Mouse (Mus musculus): ENCODE measurements around the gene Cd68.

The Cd68 gene

DNA sequence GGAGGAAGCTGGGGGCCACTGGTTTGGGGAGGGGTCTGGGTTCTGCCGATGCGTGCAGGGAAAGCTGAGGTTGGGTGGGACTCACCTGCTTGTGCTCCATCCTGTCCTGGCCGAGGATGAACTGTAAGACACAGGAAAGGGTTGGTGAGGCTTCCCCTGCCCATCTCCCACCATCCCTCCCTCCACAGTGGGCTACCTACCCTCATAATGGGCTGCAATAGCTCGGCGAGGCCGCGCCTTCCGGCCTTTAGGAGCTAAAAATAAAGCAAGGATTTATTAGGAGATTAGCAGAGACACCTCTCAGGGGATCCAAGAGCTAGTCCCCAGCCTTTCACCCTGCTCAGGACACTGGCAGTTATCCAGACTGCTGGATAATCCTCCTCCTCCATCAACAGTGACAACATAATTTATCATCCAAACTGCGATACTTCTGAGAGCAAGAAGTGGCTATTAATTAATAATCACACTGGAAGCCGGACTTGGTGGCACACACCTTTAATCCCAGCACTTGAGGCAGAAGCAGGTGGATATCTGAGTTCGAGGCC lies 27.5 kb upstream of the Cd68 start:
- DNase-seq: no peak

DNA sequence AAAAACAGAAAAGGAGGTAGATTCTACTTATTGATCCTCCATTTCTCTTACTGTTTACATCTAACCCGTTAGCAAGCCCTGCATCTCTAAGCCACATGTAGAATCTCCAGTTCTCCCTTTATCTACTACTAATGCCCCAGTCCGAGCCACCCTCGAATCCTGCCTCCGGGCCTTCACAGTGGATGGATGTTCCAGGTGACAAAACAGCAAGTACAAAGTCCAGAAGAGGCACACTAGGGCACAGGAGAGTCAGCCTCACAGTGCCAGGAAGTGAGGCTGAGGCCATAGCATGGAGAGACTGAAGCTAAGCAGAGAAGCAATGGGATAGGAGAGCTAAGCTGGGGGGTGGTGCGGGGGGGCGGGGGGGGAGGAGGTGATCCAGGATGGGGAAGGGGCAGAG lies 26.9 kb upstream of the Cd68 start:
- no peak for DNase-seq

DNA sequence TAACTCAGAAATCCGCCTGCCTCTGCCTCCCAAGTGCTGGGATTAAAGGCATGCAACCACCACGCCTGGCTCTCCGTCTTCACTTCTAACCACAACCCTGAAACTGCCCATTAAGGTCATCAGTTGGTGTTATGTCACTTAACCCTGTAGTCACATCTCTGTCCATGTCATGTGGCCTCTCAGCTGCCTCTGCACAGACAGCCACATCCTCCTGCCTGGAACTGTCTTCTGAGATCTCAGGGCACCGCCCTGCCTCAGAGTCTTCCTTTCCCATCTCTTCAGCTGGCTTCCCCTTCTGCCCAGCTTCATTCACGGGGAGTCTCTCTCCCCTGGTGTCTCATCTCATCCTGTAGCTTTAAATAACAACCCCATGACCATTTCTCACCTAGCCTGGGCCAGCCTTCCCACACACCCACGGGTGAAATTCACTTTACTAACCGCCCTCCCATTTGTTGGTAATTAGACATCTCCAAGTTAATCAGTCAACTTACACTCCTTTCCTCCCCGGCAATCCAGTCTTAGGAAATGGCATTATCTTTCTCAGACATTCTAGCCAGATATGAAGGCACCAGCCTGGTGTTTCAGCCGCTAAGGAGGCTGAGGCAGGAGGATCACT lies 26.4 kb upstream of the Cd68 start:
- DNase-seq: no peak

DNA sequence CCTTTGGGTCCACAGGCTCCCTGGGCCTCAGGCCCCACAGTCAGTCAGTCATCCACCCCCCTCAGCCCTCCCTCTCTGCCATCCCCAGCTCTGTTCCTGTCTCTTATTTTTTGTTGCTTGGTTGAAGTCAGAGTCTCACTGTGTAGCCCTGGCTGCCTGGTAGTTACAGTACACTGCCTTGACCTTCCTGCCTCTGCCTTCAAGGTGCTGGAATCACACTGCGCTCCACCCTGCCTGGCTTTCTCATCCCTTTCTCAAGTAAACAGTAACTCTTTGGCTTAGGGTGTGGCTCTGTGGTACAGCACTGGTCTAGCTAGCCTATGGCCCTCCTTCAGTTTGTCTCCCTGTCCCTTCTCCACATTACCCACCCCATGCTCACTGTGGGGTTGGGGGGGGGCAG lies 23.9 kb upstream of the Cd68 start:
- no peak for DNase-seq

DNA sequence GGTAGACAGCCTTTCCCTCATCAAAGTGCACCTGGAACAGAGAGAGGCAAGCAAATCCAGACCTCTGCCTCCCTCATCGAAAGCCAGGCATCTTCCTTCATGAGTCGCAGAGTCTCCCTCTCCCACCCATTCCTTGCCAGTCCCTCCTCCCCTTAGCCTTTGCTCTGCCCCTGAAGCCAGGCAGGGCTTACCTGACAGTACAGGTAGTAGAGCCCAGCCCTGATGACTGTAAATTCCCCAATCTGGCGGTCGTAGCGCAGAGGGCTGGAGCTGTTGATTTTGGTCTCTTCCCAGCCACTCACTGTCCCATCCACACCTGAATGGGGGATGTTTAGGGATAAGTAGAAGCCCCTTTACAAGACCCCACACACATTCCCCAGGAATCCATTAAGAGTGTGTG lies 21.1 kb upstream of the Cd68 start:
- no peak for DNase-seq

DNA sequence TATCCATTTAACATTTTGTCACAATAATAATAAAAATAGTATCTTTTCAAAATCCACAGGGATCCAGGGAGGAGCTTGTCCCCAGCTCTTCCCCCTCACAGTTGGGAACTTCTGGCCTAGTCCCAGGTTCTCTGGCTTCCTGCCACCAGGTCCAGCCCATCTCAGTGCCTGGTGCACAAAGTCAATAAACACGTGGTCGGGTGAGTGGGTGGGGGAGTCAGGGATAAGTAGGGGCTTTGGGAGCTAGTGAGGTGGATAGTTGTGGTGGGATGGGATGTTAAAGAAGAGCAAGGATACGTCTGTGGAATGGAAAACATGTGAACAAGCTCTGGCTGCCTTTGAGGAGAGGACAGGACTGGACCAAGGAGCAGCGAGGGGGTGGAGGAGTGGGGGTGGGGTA lies 20.4 kb upstream of the Cd68 start:
- peak; percentile 77 to 84 for DNase-seq

DNA sequence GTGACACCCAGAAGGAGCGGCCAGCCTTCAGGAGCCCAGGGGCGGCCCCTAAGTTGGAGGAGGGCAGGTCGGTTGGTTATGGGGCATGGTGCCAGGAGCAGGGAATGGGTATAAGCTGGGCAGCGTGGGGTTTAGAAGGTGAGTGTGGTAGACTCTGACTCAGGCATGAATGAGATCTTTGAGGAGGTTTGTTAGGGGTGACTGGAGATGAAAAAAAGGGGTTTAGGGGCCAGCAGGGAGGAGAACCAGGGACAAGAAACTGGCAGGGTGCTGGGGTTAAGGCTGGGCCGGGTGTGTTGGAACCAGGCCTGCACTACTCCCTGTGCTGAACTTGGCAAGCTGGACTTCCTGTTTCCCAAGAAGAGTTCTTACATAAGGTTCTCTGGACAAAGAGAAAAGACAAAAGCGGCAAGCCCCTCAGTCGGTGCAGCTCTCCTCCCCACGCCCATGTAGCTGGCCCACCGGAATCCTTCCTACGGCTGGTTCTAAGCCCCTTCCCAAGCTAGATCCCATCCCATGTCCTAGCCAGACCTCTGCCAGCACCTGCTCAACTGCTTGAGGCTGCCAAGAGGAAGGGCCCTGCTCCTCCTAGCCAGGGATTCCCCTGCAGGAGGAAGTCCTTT lies 19.7 kb upstream of the Cd68 start, which contains the start of gene Tnfsf13:
Gene Tnfsf13, minus strand, starts transcription at position 259 of the 623 bp plus-strand sequence.
- DNase-seq: peak; percentile 79 to 84

DNA sequence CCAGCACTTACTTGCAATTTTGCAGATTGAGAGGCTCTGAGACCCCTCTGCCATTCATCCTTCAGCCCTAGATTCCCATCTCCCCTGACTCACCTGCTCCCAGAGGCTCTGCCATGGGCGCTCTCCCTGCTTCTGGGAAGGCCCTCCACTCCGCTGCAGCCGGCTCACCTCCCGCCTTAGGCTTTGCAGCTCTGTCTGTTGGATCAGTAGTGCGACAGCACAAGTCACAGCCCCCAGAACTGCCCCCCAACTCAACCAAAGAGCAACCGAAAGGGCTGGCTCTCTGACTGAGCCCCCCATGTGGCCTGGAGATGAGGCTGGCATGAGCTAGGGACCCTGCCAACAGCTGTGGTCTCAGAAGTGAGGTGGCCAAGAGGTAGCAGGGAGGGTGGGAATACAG lies 19.0 kb upstream of the Cd68 start:
- DNase-seq: no peak

DNA sequence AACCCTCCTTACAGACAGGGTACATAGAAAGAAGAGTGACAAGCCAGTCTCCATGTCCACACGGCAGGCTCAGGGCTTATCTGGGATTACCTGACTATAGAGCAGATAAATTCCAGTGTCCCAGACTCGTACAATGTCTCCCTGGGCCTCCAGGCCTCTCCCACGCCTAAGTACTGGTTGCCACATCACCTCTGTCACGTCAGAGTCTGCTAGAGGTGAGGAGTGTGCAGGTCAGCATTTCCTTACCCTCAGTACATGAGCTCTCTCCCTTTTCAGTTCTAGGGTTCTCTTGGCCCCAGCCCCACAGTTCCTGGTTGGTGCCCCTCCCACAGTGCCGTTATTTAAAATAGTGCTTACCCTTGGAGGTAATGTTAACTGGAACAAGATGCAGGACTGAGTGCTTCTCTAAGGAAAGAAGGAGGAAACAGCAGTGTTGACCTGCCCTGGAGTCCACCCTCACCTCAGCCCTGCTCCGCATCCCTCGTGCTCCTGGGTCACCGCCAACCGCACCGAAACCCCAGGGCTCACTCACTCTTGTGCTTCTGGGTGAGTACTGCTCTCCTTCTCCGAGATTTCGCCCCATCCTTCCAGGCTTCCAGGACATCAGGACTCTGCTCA lies 18.3 kb upstream of the Cd68 start:
- DNase-seq: peak in 1 of 2 experiments; percentile 40

DNA sequence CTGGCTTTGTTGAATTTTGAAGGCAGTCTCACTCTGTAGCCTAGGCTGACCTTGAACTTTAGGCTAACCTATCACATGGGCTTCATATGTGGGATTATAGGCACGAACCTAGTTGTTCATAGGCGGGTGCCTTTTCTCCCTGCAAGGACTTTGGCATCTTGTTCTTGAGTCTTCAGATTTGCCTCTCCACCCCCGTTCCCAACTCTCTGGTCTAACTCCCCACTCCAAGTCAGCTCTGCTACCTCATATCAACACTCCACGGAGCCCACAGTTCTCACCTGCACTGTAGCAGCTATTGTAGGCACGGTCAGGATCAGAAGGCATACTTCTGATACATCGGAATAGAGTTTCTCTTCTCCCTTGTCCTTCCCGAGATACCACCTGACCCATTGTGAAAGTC lies 17.6 kb upstream of the Cd68 start:
- DNase-seq: no peak

DNA sequence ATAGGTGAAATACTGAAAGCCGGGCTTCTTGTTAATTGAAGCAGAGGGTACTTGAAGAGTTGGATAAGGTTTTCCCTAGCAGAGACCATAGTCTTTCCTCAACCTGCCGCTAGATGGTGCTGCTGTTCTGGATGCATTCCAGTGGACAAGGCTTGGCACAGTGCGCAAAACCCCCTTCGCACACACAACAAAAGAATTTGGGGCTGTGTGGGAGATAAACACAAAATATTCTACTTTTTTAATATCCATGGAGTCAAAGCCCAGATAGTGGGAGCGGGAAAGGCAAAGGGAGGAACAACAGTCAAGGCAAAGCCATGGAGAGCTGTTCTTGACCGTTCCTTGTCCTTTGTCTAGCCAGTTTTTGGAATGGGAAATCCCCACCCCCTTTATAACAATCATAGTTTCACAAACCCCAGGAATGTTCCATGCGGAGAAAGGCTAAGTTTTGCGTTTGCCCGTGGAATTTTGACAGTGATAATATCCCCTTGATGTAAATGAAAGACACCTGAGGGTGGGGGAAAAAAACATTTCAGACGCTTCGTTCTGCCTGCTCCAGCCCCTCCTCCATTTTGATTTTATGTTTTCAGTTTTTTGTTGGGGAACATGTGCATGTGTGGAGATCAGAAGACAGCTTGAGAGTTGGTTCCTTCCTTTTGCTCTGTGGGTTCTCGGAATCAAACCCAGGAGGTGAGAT lies 17.0 kb upstream of the Cd68 start:
- DNase-seq: peak; percentile 90 to 94

DNA sequence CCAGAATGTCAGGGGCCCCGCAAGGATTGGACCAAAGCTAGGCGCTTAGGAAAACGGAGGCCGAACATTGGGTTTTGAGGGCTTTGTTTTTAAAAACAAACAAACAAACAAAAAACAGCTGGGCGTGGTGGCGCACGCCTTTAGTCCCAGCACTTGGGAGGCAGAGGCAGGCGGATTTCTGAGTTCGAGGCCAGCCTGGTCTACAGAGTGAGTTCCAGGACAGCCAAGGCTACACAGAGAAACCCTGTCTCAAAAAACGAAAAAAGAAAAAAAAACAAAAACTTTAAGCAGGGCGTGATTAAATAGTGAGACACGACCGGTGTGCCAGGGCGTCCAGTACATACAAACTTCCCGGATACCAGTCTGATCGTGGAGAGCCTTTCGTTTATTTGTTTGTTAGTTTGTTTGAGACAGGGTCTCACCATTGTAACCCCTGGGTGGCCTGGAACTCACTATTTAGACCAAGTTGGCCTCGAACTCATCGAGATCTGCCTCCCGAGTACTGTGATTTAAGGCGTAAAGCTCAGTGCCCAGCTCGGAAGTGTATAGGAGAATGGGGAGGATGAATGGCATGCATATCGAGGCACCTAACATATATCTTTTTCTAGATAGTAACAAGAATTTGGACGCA lies 16.4 kb upstream of the Cd68 start:
- DNase-seq: peak in 1 of 2 experiments; percentile 24

DNA sequence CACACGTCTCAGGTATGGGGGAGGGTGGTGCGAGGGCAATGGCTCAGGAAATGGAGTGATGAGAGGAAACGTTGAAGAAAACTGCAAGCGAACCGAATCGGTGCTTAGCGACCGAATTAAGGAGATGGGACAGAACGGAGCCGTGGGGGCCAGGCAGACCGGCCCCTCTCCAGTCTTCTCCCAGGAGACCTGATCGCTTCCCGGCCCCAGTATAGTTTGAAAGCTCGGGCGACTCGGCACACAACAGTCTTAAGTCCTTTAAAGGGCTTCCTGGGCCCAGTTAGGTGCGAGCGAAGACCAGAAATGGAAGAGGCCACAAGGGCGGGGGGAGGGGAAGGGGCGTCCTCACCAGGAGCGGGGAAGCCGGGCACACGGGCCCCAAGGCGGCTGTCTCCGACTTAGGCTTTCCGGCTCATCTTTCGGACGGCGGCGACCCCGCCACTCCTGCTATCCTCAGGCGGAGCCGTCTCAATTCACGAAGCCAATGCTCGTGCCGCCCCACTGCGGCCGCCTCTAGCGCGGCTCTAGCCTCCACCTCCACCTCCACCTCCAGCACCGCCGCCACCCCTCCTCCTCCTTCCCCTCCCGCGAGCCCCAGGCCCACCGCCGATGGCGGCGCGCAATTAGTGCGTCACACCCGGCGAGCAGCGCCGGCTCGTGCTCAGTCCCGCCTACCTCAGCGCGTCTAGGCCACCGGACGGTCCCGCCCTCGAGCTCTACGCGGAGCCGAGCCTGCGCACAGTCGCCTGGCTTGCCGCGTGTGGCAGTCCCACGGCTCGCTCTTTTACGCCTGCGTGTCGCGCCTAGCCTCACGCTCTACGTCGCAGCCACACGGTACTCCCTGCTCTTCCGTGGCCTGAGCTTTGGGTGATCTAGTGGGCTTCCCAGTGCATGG lies 15.6 kb upstream of the Cd68 start, which contains the start of gene Senp3:
Gene Senp3, minus strand, starts transcription at position 771 of the 895 bp plus-strand sequence.
- peak; percentile 95 to 98 for DNase-seq

DNA sequence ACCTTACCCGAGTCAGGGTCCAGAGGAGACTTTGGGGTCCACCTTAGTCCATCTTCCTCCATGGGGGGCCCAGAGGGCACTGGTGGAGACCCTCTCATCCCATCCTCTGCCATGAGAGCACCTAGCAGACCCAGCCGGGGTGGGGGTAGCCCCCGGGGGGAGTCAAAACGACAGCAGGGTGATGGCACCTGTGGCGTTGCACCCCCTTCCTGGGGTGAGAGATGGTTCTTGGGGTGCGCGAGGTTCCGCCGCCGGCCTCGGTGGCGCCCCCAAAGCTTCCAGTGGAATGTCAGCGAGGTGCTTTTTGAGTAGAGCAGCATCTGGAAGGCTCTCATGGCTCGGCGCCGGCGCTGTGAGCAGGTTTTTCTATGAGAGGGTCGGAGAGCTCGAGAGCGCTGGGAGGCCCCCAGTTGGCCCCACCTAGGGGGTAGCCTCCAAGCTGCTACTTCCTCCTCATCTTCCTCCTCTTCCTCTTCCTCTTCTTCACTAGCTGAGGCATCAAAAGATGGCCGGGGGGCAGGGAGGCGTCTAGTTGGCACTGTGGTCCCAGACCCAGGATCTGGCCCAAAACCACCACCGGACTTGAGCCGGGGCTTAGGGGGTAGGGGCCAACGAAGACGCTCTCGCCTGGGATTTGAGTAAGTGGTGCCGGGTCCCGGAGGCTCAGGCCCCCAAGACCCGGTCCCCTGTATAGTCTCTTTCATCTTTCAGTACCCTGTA lies 14.3 kb upstream of the Cd68 start:
- peak in 1 of 2 experiments; percentile 15 for DNase-seq

DNA sequence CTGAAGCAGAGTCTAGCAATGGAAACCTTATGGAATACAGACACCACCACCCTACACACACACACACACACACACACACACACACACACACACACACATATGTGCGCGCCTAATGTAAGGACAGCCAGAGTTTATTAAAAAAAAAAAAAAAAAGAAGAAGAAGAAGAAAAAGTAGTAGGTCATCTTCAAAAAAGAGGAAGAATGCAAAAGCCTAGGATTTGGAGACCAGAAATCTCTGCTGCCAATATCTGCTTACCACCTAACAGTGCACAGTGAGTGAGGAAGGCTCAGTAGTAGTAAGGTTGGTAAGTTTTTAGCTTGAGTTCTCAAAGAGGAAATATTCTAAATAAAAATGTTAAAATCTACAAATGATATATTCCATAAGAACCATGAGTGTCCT lies 13.2 kb upstream of the Cd68 start:
- no peak for DNase-seq

DNA sequence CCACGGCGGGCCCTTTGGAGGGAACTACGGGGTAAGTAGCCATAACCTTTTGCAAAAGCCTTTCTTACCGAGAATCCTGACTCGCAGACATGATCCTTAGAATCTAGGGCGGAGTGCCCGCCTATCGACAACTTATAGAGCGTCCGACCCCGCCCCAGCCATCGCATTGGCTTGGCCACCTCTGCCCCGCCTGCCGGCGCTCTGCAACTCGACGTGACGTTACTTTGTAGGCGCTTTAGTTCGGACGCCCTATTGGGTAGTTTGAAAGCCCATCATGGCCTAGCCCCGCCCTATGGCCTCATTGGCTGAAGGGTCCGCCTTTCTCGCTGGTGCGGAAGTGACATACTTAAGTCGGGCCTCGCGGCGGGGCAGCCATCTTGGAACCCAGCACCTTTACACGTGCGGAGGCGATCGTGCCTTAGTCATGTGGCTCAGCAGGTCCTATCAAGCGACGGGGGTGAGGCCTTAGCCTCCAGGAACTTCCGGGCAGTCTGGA lies 6.3 kb upstream of the Cd68 start, which contains the start of gene Eif4a1:
Gene Eif4a1, minus strand, starts transcription at position 213 of the 496 bp plus-strand sequence.
- DNase-seq: peak; percentile 100

DNA sequence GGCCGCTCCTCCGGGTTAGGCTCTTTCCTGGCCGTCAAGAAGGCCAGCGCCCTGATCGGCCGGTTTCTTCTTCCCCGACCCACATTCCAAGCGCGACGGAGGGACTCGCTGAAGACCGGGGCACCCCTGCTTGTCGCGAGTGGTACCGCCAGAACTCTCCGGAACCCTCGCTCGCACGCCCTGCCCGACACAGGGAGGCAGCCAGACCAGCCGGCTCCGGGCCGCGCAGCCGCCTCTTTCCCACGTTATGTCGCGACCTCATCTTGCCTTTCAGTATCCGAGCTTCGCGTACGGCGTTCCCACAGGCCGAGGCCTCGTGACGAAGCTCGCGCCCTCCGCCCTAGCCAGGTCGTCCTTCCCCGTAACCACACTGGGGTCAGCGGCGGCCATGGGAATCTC lies 5.8 kb upstream of the Cd68 start:
- DNase-seq: no peak

DNA sequence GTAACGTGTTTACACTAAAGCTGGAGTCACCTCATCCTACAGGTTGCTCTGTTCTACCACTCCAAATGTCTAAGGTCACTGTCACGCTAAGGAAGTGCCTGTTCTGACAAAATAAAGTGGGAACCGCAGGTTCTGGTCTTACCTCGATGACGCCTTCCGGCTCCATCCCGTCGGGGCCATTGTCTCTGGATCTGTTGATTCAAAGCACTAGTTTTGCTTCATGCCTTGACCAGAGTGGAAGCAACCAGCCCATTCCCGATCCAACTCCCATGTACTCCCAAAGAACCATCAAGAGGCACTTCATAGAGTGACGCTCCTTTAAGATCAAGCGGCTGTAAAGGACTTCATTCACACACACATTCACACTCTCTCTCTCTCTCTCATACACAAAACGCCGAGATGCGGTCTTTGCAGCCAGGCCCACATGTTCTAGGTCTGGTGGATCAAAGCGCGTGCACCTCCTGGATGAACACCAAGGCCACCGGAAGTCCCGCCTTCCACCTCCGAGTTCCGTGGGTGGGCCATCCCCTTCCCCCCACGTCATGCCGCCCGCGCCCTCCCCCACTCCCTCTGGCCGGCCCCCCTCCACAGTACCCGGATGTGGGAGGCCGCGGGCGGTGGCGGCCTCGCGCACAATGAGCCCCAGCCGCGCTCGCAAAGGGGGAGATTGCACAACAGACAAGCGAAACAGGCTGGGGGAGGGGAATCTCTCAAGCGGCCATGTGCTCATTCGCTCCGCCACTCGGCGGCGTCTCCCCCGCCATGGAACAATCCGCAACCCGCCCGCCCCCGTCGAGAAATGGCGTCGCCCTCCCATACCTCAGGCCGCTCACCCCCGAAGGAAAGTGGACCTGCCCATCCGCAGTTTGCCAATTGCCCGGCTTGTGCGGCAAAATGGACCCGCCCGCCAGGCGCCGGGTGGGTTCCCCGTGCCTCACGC lies 5.1 kb upstream of the Cd68 start:
- peak; percentile 93 to 96 for DNase-seq

DNA sequence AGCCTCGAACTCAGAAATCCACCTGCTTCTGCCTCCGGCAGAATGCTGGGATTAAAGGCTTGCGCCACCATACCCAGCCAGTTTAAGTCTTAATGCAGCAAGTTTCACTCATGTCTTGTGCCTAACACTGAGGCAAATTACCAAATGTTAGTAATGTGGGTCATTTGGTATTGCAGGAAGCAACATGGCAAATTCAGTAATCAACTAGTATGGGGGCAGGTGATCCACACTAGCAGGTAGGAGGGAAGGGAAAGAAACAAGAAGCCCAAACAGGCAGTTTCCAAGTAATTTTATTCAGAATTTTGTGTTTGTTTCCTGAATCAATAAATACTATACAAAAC lies 682 bp upstream of the Cd68 start:
- no peak for DNase-seq
